Mouse (Mus musculus) monocyte, adult 2 months (primary cell): ENCODE data around the gene Cnnm3.

Experiments used
- DNase-seq, 2 experiments: peaks; one replicate each; pipeline ENCODE4 v3.0.0; 2022; ENCODE audit warnings: low spot score in 2 of 2, low read depth in 1 of 2

Gene Cnnm3

DNA sequence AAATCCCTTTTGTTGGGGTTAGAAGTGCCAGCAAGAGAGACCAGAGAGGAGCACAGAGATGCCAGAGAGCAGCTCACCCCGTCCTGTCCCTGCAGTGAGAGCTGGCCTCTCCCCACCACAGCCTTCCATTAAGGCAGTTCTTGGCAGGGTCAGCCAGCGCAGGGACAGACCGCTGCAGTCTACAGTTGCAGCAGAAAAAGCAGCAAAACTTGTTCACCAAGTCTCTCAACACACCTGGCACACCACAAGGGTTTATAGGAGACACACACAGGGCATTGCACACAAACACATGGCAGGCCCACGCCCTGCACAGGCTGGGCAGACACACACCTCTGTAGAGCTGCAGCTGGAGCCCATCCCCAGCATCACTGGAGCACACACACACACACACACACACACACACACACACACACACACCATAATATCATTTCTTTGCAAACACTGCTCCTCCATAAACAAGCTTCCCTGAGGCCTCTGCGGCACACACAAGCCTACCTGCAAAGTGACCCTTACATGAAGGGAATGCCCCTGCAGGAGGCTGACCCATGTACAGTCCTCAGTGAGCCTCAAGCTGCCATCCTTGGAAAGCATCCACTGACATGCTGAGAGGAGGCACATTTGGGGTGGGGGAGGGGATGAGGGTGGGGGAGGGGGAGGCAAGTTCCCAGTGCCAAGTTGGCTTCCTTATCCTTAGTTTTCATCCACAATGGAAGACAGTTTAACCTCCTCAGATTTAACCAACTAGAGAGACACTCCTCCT lies 62.7 kb downstream of the Cnnm3 start:
- no peak for DNase-seq

DNA sequence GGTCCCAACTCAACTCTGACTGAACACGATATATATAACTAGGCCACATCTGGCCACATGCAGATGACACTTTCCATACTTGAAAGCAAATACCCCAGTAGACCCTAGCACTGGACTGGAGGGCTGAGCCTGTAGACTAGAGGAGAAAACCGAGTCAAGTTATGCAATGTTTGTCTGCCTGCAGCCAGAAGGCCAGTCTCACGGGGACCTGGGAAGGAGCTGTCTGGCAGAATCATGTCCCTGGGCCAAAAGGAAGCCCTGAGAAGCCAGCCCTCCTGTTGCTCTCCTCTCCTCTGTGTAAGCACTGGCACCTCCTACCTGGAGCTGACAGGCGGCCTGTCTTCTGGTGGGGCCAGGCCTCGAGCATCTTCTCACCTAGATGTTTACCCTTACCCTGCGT lies 63.7 kb downstream of the Cnnm3 start:
- no peak for DNase-seq

DNA sequence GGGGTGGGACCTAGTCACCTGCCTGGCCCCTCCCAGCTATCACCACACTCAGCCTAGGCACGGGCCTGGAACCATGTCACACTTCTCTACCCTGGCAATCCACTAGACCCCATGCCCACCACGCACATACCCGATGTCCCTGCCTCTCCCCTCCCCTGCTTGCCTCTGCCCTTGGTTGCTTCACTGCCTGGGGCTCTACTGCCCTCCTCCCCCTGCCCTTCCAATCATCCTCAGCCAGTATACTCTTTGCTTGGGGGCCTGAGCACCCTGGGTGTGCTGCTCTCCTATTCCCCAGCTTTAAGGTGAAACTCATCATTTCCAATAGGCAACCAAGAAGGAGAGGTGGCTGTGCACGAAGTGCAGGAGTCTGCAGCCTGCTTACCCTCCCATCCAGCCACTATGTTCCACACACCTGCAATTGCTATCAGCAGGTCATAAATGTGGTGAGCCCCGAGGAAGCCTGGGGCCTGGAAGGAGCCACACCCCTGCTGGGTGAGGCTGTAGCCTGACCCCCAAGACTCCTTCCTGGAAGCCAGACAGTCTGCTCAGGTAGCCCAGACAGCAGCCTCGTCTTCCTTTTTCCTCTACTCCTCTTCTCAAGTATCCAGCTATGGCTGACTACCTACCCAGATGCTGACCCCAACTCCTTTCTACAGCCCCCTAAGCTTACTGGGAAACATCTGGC lies 65.5 kb downstream of the Cnnm3 start:
- no peak for DNase-seq
